Mouse (Mus musculus) lung, embryonic 15.5 days (tissue): ENCODE results near the gene Rnase13. TPM values are rescaled to one million over a fixed set of nuclear protein-coding genes. Genes with fewer than 3 reads are reported as not detected.

Experiments used
- ATAC-seq: fragments of 200-750 bp; cut with Nextera tagmentation; 2 replicates; pipeline ENCODE4 v1.8.0; 2017; ENCODE audit warnings: moderate number of reproducible peaks, borderline replicate concordance; ENCODE audit not compliant: low FRiP score, low TSS enrichment; ENCODE audit errors: extremely low read depth
- H3K27ac ChIP-seq: fragments of 300-500 bp; sonication (generic); 2 replicates; pipeline ENCODE4 v1.5.1; 2015; ENCODE audit warnings: moderate library complexity, mild to moderate bottlenecking, inconsistent platforms
- H3K27me3 ChIP-seq: fragments of 300-500 bp; sonication (generic); 2 replicates; pipeline ENCODE4 v1.6.1; 2015; ENCODE audit warnings: inconsistent platforms
- H3K36me3 ChIP-seq: fragments of 300-500 bp; sonication (generic); 2 replicates; pipeline ENCODE4 v1.6.1; 2015; ENCODE audit warnings: inconsistent platforms
- H3K4me1 ChIP-seq: fragments of 300-500 bp; sonication (generic); 2 replicates; pipeline ENCODE4 v1.6.1; 2015; ENCODE audit warnings: inconsistent platforms
- H3K4me2 ChIP-seq: fragments of 300-500 bp; sonication (generic); 2 replicates; pipeline ENCODE4 v1.6.1; 2015; ENCODE audit warnings: inconsistent platforms, mild to moderate bottlenecking, moderate library complexity
- H3K4me3 ChIP-seq: fragments of 300-500 bp; sonication (generic); 2 replicates; pipeline ENCODE4 v1.5.1; 2015; ENCODE audit warnings: mild to moderate bottlenecking, inconsistent platforms
- H3K9ac ChIP-seq: fragments of 300-500 bp; sonication (generic); 2 replicates; pipeline ENCODE4 v1.6.1; 2015; ENCODE audit warnings: inconsistent platforms
- H3K9me3 ChIP-seq: fragments of 300-500 bp; sonication (generic); 2 replicates; pipeline ENCODE4 v1.6.1; 2016; ENCODE audit warnings: inconsistent platforms
- WGBS: fragments of 180-500 bp; shearing (Covaris S2); methylation state at CpG from one replicate; pipeline ENCODE4 v1.1.7; 2015; 5-methylcytosine and 5-hydroxymethylcytosine counted together
- polyA plus RNA-seq: library from polyadenylated mRNA; unstranded; fragments of >200 nt; fragmentation: Nextera tagmentation; extraction: Ambion mirVana; gene quantifications from 2 replicates; pipeline ENCODE4 v1.2.1, GENCODE M21; 2015

Rnase13 gene
- polyA plus RNA-seq, result not detected in 2 replicates

GRCm38 (mm10) chr14:51922571-51922865 is at the start of gene Rnase13:
Rnase13 (minus strand) TSS chr14:51922773.
- peaks cover 14% of the 10 kb centered on the region for H3K4me1 ChIP-seq
- ATAC-seq, result no peak
- WGBS, result 76% methylated on average over 7 of the region's 7 CpGs
- no peaks in the 10 kb centered on the region for H3K27me3 ChIP-seq
- H3K4me2 ChIP-seq, result no peak within 1 kb of the TSS
- H3K9ac ChIP-seq, result no peak within 1 kb of the TSS
- no peak within 1 kb of the TSS for H3K4me3 ChIP-seq
- H3K36me3 ChIP-seq, result no peaks in the 10 kb centered on the region
- H3K9me3 ChIP-seq, result no peaks in the 10 kb centered on the region
- peak within 1 kb of the TSS; percentile 59 for H3K27ac ChIP-seq

DNA sequence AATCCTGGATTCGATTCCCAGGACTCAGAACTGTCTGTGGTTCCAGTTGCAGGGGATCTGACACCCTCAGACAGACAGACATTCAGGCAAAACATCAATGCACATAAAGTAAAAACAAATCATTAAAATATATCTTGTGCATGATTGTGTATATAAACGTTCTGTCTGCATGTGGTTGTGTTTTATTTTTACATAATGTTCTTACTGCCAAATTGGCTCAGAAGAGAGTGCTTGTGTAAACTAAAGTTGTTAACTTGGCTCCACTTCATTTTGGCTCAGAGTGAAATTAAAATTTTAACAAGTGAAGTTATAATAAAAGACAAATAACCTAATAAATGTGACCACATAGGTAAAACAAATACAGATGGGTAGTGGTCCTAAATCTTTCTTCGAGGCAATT is 44.8 kb upstream of the Rnase13 start:
- Histone ChIP-seq H3K4me2 (no peak overlapping the region), H3K36me3 (no peaks in the 10 kb centered on the region), H3K4me1 (no peaks in the 10 kb centered on the region), H3K27ac (no peak overlapping the region), H3K27me3 (no peaks in the 10 kb centered on the region), H3K9ac (no peak overlapping the region), H3K4me3 (no peak overlapping the region), H3K9me3 (no peaks in the 10 kb centered on the region)
- ATAC-seq, result no peak
- WGBS, result 50% methylated on average over 3 of the region's 3 CpGs

DNA sequence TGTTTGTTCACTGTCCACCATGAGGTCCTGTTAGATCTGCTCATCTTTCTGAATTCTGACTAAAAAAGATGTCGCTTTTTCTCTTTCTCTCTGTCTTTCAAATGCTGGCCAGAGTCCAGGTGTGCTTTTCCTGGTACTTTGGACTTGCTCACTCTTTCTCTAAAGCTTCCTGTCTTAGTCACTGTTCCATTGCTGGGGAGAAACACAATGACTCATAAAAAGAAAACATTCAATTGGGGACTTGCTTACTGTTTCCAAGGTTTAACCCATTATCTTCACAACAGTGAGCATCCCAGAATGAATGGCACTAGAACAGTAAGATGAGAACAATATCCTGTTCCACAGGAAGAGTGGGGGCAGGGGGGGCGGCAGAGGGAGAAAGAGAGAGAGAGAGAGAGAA is 37.7 kb upstream of the Rnase13 start:
- ATAC-seq, result no peak
- H3K4me3 ChIP-seq, result no peak overlapping the region
- H3K27ac ChIP-seq, result no peak overlapping the region
- no peak overlapping the region for H3K9ac ChIP-seq
- H3K36me3 ChIP-seq, result no peaks in the 10 kb centered on the region
- no peaks in the 10 kb centered on the region for H3K4me1 ChIP-seq
- H3K27me3 ChIP-seq, result no peaks in the 10 kb centered on the region
- H3K4me2 ChIP-seq, result no peak overlapping the region
- WGBS, result 75% methylated on average over 2 of the region's 2 CpGs
- H3K9me3 ChIP-seq, result no peaks in the 10 kb centered on the region

DNA sequence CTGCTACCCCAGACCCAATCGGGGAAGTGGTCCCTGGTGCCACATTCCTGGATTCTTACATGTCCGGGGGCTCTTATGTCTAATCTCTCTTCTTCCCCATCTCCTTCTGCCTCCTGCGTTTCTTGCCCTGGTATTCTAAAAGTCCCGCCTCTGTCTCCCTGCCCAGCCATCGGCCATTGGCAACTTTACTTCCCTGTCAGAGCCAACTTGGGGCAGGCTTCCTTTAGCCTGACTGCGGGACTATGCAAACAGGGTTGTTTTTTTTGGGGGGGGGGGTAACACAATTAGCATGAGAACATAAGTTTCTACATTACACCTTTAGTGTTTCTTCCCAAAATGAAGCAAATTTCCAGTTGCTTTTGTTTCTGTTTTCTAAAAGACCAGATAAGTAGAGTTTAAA is 20.8 kb upstream of the Rnase13 start:
- H3K4me3 ChIP-seq, result no peak overlapping the region
- H3K4me1 ChIP-seq, result 0 out of 2 replicates have a peak, but pooled peaks cover 6% of the 10 kb centered on the region
- H3K27me3 ChIP-seq, result no peaks in the 10 kb centered on the region
- H3K9me3 ChIP-seq, result no peaks in the 10 kb centered on the region
- no peaks in the 10 kb centered on the region for H3K36me3 ChIP-seq
- H3K4me2 ChIP-seq, result no peak overlapping the region
- WGBS, result 65% methylated on average over 6 of the region's 6 CpGs
- no peak overlapping the region for H3K27ac ChIP-seq
- ATAC-seq, result no peak
- H3K9ac ChIP-seq, result no peak overlapping the region

DNA sequence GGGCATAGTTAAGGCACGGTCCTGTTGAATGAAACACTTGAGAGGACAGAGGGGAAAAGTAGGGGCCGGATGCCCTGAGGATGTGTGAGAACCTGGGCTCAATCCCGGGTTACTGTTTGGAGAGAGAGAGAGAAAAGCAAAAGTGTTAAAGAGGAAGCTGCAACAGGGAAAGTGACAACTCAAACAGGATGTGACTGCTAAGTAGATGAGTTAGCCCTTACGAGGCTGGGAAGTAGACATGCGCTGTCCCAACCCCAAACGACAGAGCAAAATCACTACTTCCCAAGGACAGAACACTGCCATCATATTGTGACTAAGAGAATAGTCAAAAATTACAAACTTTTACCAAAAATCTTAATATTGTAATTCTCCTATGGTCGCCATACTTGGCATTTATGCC is 19.7 kb upstream of the Rnase13 start:
- Histone ChIP-seq H3K27ac (no peak overlapping the region), H3K4me3 (no peak overlapping the region), H3K4me2 (no peak overlapping the region), H3K9ac (no peak overlapping the region), H3K9me3 (no peaks in the 10 kb centered on the region), H3K4me1 (0 out of 2 replicates have a peak, but pooled peaks cover 6% of the 10 kb centered on the region), H3K27me3 (no peaks in the 10 kb centered on the region), H3K36me3 (no peaks in the 10 kb centered on the region)
- no peak for ATAC-seq
- 51% methylated on average over 7 of the region's 7 CpGs for WGBS

DNA sequence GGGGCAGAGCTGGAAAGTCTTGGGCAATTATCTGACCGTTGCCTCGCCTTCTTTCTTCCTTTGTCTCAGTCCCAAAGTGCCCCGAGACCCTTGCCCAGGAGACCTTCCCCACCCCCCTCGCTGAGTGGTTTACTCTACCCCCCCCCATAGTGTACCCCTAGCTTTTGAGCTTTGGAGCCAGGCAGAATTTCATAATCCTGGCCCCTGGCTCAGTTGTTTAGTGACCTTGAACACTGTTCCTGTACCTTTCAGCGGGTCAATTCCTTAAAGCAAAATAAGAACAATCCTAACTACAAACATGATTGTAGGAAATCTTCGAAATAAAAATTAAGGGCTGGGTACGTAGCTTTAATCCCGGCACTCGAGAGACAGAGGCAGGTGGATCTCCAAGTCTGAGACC is 19.0 kb upstream of the Rnase13 start:
- no peak for ATAC-seq
- Histone ChIP-seq H3K9ac (no peak overlapping the region), H3K36me3 (no peaks in the 10 kb centered on the region), H3K4me1 (0 out of 2 replicates have a peak, but pooled peaks cover 6% of the 10 kb centered on the region), H3K9me3 (no peaks in the 10 kb centered on the region), H3K4me3 (no peak overlapping the region), H3K27ac (no peak overlapping the region), H3K4me2 (no peak overlapping the region), H3K27me3 (no peaks in the 10 kb centered on the region)
- WGBS, result 67% methylated on average over 9 of the region's 9 CpGs

DNA sequence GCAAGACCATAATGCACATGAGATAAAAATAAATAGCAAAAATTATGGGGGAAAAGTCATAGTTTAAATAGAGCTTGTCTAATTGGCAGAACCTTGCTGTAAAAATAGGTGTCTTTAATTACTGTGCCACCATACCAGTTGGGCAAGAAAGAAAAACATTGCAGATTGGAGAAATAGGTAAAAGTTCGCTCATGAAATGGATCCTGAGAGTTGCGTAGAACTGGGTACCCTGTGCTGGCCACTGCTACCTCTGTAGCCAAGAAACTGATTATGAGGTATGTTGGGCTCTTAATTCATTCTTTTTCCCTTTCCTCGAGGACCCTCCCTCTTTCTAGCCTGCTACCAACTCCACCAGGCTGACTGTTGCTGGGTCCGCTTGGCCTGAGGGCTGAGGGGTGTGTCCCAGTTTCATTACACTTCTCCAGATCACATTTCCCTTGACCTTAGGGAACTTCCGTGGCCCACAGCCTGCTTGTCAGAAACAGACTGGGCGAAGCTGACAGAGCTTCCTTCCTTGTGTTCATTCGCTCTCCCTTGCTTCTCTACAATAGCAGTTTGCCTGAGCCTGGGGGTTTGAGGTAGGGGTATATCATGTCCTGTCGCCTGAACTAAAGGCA is 18.5 kb upstream of the Rnase13 start:
- Histone ChIP-seq H3K4me1 (0 out of 2 replicates have a peak, but pooled peaks cover 6% of the 10 kb centered on the region), H3K27me3 (no peaks in the 10 kb centered on the region), H3K9ac (no peak overlapping the region), H3K27ac (no peak overlapping the region), H3K9me3 (no peaks in the 10 kb centered on the region), H3K36me3 (no peaks in the 10 kb centered on the region), H3K4me2 (no peak overlapping the region), H3K4me3 (no peak overlapping the region)
- WGBS, result 41% methylated on average over 8 of the region's 8 CpGs
- no peak for ATAC-seq

DNA sequence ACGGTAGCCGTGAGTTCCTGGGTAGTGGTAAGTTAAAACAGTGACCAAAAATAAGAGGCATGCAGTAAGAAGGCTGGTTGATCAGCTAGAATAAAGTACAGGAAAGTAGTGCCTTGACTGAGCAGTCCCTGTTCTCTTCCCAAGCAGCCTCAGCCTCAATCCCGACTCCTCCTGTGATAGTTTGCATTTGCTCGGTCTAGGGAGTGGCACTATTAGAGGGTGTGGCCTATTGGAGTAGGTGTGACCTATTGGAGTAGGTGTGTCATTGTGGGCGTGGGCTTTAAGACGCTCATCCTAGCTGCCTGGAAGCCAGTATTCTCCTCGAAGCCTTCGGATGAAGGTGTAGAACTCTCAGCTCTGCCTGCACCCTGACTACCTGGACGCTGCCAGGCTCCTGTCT is 16.4 kb upstream of the Rnase13 start:
- no peak for ATAC-seq
- no peak overlapping the region for H3K27ac ChIP-seq
- H3K9me3 ChIP-seq, result no peaks in the 10 kb centered on the region
- no peaks in the 10 kb centered on the region for H3K36me3 ChIP-seq
- no peak overlapping the region for H3K9ac ChIP-seq
- 83% methylated on average over 9 of the region's 9 CpGs for WGBS
- no peak overlapping the region for H3K4me3 ChIP-seq
- H3K4me1 ChIP-seq, result 0 out of 2 replicates have a peak, but pooled peaks cover 6% of the 10 kb centered on the region
- H3K27me3 ChIP-seq, result no peaks in the 10 kb centered on the region
- no peak overlapping the region for H3K4me2 ChIP-seq

- no peaks in the 10 kb centered on the region for H3K9me3 ChIP-seq
- H3K4me3 ChIP-seq, result no peak overlapping the region
- H3K9ac ChIP-seq, result no peak overlapping the region
- H3K27me3 ChIP-seq, result no peaks in the 10 kb centered on the region
- 29% methylated on average over 10 of the region's 10 CpGs for WGBS
- no peak for ATAC-seq
- peaks cover 25% of the 10 kb centered on the region for H3K4me1 ChIP-seq
- peak overlapping the region; percentile 69 for H3K27ac ChIP-seq
- no peak overlapping the region for H3K4me2 ChIP-seq
- no peaks in the 10 kb centered on the region for H3K36me3 ChIP-seq
Measured at GRCm38 (mm10) chr14:51932092-51933020, 9.8 kb upstream of the Rnase13 start.

DNA sequence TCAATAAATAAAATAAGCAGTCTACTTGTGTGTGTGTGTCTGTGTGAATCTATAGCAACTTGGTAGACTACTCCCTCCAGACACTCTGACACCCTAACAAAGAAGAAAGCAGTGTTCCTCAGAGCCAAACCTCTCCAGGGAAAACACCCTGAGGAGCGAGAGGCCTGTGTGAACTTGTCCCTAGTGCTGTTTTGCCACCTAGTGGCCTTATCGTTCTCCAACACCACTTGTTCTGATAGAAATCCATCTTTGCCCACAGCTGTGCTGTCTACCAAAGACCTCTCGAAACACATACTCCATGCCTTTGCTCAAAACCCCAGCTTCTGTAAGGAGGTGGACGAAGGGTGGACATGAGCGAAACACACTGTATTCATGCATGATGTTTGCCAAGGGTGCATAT is 8.3 kb upstream of the Rnase13 start:
- no peaks in the 10 kb centered on the region for H3K27me3 ChIP-seq
- peak; percentile 68 for ATAC-seq
- no peak overlapping the region for H3K4me2 ChIP-seq
- peaks cover 25% of the 10 kb centered on the region for H3K4me1 ChIP-seq
- H3K4me3 ChIP-seq, result no peak overlapping the region
- no peaks in the 10 kb centered on the region for H3K9me3 ChIP-seq
- H3K27ac ChIP-seq, result no peak overlapping the region
- WGBS, result 27% methylated on average over 5 of the region's 5 CpGs
- no peaks in the 10 kb centered on the region for H3K36me3 ChIP-seq
- H3K9ac ChIP-seq, result no peak overlapping the region

- 0 out of 2 replicates have a peak, but pooled peaks have one; percentile 2 for ATAC-seq
- WGBS, result 42% methylated on average over 9 of the region's 9 CpGs
- H3K27ac ChIP-seq, result peak overlapping the region; percentile 63
- H3K4me3 ChIP-seq, result no peak overlapping the region
- H3K27me3 ChIP-seq, result no peaks in the 10 kb centered on the region
- no peaks in the 10 kb centered on the region for H3K9me3 ChIP-seq
- peaks cover 25% of the 10 kb centered on the region for H3K4me1 ChIP-seq
- H3K9ac ChIP-seq, result no peak overlapping the region
- no peaks in the 10 kb centered on the region for H3K36me3 ChIP-seq
- peak overlapping the region; percentile 21; the same call in 1 of the 2 replicates for H3K4me2 ChIP-seq
Measured at GRCm38 (mm10) chr14:51929968-51930367, 7.4 kb upstream of the Rnase13 start.

DNA sequence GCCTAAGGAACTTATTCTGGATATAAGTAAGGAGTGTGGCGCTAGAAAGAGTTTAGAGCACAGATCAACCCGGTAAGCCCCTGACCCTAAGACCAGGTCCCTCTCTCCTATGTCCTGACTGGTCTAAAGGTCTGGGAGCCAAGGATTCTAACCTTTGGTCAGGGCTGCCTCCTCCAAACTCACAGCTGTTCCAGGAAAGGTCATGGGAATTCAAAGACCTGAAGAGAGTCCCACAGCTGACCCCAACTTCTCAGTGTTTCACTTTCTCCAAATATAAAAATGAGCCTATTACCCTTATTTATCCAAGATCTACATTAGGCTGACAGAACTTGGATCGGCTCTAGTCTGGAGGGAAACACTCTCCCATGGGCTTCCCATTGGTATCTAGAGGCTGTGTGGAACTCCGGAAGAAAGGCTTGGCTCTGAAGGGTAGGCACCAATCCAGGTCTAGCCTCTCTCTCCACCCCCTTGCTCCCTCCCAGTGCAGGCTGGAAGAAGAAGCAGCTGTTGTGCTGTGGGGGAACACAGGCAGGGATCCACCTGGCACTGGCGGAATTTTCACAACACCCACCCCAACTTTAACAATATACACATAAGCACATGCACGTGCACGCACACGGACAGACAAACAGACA is 6.9 kb upstream of the Rnase13 start:
- H3K4me1 ChIP-seq, result peaks cover 25% of the 10 kb centered on the region
- no peaks in the 10 kb centered on the region for H3K36me3 ChIP-seq
- no peaks in the 10 kb centered on the region for H3K9me3 ChIP-seq
- H3K4me2 ChIP-seq, result peak overlapping the region; percentile 21; the same call in 1 of the 2 replicates
- H3K27ac ChIP-seq, result peak overlapping the region; percentile 63
- no peaks in the 10 kb centered on the region for H3K27me3 ChIP-seq
- peak; percentile 79 for ATAC-seq
- 54% methylated on average over 8 of the region's 8 CpGs for WGBS
- H3K9ac ChIP-seq, result no peak overlapping the region
- H3K4me3 ChIP-seq, result no peak overlapping the region
